Mouse (Mus musculus) kidney, embryonic 16.5 days (tissue): Measurements from ENCODE around the gene Nrsn1. TPM values are rescaled to one million over a fixed set of nuclear protein-coding genes. Genes with fewer than 3 reads are reported as not detected.

Source experiments
- ATAC-seq: fragments of 200-750 bp; cut with Nextera tagmentation; 2 replicates; pipeline ENCODE4 v1.8.0; 2017; ENCODE audit warnings: moderate TSS enrichment; ENCODE audit not compliant: low FRiP score, low TSS enrichment
- H3K27ac ChIP-seq: fragments of 300-500 bp; sonication (generic); 2 replicates; pipeline ENCODE4 v1.5.1; 2014; ENCODE audit warnings: low read length
- H3K27me3 ChIP-seq: fragments of 300-500 bp; sonication (generic); 2 replicates; pipeline ENCODE4 v1.6.1; 2014; ENCODE audit warnings: low read length, control low read depth, mixed read lengths; ENCODE audit not compliant: insufficient read depth
- H3K36me3 ChIP-seq: fragments of 300-500 bp; sonication (generic); 2 replicates; pipeline ENCODE4 v1.6.1; 2014; ENCODE audit warnings: low read length, control low read depth, mixed read lengths; ENCODE audit not compliant: insufficient read depth
- H3K4me1 ChIP-seq: fragments of 300-500 bp; sonication (generic); 2 replicates; pipeline ENCODE4 v1.6.1; 2014; ENCODE audit warnings: low read length, control low read depth, mixed read lengths; ENCODE audit not compliant: insufficient read depth
- H3K4me2 ChIP-seq: fragments of 300-500 bp; sonication (generic); replicated peaks from 2 replicates; pipeline ENCODE4 v1.6.1; 2014; ENCODE audit warnings: low read depth, low read length
- H3K4me3 ChIP-seq: fragments of 300-500 bp; sonication (generic); 2 replicates; pipeline ENCODE4 v1.5.1; 2014; ENCODE audit warnings: mild to moderate bottlenecking, low read length
- H3K9ac ChIP-seq: fragments of 300-500 bp; sonication (generic); replicated peaks from 2 replicates; pipeline ENCODE4 v1.6.1; 2014; ENCODE audit warnings: low read length
- H3K9me3 ChIP-seq: fragments of 300-500 bp; sonication (generic); 2 replicates; pipeline ENCODE4 v1.6.1; 2016; ENCODE audit warnings: low read length, control low read depth
- WGBS: fragments of 180-500 bp; shearing (Covaris S2); extraction: QIAGEN DNeasy Blood & Tissue Kit; methylation state at CpG from one replicate; pipeline ENCODE4 v1.1.7; 2014; 5-methylcytosine and 5-hydroxymethylcytosine counted together
- polyA plus RNA-seq: library from polyadenylated mRNA; unstranded; fragments of >200 nt; fragmentation: Nextera tagmentation; extraction: Ambion mirVana; gene quantifications from 2 replicates; pipeline ENCODE4 v1.2.1, GENCODE M21; 2015

The Nrsn1 gene
- polyA plus RNA-seq, 1 experiment from 2014 or later: 0.85 TPM

DNA sequence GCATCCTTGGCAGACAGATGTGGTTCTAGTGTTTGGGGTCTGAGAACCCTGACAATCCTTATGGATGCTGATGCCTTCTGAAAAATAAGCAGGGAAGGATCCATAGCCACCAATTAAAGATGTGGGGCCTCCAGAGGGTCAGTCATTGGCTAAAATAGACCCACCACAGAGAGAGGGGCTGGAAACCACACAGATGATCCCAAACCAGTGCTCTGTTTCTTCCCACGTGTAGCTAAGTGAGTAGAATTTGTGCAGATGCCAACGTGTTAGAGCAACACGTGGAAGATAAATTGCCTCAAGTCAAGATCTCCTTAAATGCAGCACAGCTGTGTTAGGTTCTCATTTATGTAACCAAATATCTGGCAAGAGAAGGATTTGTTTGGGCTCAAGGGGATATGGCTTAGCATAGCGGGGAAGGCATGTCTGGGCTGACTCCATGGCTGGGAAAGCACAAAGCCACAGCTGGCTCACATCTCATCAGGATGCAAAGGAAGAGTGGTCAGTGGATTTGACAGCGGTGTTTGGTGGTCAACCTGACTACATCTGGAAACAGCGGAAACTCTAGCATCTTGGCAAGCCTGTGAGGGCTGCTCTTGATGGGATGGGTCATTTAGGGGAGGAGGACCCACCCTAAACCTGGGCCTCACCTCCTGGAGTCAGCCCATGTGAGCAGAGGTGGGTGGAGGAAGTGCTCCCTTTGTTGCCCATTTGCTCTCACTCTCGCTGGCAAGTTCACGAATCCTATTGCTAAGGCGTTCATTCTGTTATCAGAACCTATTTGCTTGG lies 15.6 kb downstream of the Nrsn1 start:
- H3K4me2 ChIP-seq: no peak overlapping the region
- no peaks in the 10 kb centered on the region for H3K36me3 ChIP-seq
- no peak overlapping the region for H3K9ac ChIP-seq
- no peaks in the 10 kb centered on the region for H3K9me3 ChIP-seq
- no peak overlapping the region for H3K4me3 ChIP-seq
- ATAC-seq: peak; percentile 69; the same call in 1 of the 2 replicates
- H3K27ac ChIP-seq: no peak overlapping the region
- H3K27me3 ChIP-seq: no peaks in the 10 kb centered on the region
- H3K4me1 ChIP-seq: no peaks in the 10 kb centered on the region
- WGBS: 50% methylated on average over 9 of the region's 9 CpGs

DNA sequence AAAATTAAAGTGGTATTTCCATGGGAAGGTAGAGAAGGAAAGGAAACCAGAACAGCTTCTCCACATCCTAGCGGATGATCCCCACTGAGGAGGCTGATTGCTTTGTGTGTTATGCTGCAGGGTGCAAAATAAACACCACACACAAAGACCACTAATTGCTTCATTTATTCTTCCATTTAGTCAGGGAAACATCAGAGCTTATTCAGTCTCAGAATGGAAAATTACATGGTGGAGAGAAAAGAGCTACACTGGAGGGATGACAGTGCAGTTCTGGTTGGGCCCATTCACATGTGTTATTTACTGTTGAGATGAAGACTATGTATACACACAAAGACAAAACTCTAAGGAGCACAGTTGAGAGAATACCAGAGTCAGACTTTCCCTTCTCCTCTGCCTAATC lies 18.4 kb downstream of the Nrsn1 start:
- no peaks in the 10 kb centered on the region for H3K36me3 ChIP-seq
- H3K9ac ChIP-seq: no peak overlapping the region
- no peaks in the 10 kb centered on the region for H3K27me3 ChIP-seq
- H3K4me1 ChIP-seq: no peaks in the 10 kb centered on the region
- ATAC-seq: no peak
- no peak overlapping the region for H3K4me3 ChIP-seq
- no peaks in the 10 kb centered on the region for H3K9me3 ChIP-seq
- H3K4me2 ChIP-seq: no peak overlapping the region
- WGBS: 93% methylated on average over 1 of the region's 1 CpGs
- no peak overlapping the region for H3K27ac ChIP-seq

DNA sequence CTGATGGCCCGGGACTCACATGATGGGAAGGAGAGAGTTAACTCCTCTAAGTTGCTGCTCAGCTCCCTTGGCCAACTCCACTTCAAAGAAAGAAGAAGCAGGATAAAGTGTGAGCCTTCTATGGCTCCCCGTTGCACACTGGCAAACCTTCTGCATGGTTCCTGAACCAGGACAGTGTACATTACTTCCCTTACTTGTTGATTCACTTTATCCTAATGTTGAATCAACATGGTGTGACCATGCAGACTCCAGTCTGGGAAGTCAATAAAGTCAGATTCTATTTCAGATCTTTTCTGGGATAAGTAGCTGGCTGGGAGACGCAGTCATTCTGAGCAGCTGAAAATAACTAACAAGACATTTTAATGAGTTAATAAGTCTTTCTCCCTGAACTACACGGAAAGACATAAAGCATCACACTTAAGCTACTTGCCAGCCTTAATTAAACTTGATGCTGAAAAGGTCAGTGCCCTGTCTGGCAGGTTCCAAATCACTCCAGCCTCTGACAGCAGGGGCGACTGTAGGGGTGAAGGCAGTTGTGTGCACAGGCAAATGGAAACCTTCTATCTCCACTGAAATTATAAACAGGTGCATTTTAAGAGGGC lies 50.0 kb downstream of the Nrsn1 start:
- WGBS: 23% methylated on average over 5 of the region's 5 CpGs
- ATAC-seq: peak; percentile 94
- H3K27me3 ChIP-seq: no peaks in the 10 kb centered on the region
- H3K27ac ChIP-seq: no peak overlapping the region
- no peaks in the 10 kb centered on the region for H3K36me3 ChIP-seq
- no peaks in the 10 kb centered on the region for H3K9me3 ChIP-seq
- no peak overlapping the region for H3K9ac ChIP-seq
- no peak overlapping the region for H3K4me2 ChIP-seq
- H3K4me3 ChIP-seq: no peak overlapping the region
- H3K4me1 ChIP-seq: 0 out of 2 replicates have a peak, but pooled peaks cover 9% of the 10 kb centered on the region

GRCm38 (mm10) chr13:25218394-25218793 lies 51.9 kb downstream of the Nrsn1 start:
- Histone ChIP-seq H3K27me3 (no peaks in the 10 kb centered on the region), H3K9ac (no peak overlapping the region), H3K27ac (no peak overlapping the region), H3K36me3 (no peaks in the 10 kb centered on the region), H3K4me3 (no peak overlapping the region), H3K4me2 (no peak overlapping the region), H3K9me3 (no peaks in the 10 kb centered on the region), H3K4me1 (0 out of 2 replicates have a peak, but pooled peaks cover 9% of the 10 kb centered on the region)
- WGBS: 91% methylated on average over 1 of the region's 1 CpGs
- ATAC-seq: no peak

DNA sequence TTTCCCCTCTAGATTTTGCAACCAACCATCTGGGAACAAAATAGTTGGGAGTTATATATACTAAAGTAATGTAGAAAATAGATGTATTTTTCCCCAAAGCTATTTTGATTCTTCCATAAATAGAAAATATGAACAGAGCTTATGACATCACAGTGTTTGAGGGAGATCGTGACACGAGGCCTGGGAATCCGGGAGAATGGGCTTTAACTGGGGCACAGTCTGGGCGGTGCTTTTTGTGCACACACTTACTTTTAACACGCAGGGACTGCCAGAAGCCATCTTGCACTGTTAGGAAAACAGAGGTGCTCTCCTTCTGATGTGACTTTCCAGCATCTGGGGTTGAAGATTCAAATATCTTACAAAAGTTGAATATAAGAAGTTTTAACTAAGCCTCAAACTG lies 63.4 kb downstream of the Nrsn1 start:
- ATAC-seq: no peak
- no peak overlapping the region for H3K9ac ChIP-seq
- H3K4me1 ChIP-seq: no peaks in the 10 kb centered on the region
- no peak overlapping the region for H3K27ac ChIP-seq
- H3K4me3 ChIP-seq: no peak overlapping the region
- no peaks in the 10 kb centered on the region for H3K36me3 ChIP-seq
- H3K9me3 ChIP-seq: no peaks in the 10 kb centered on the region
- H3K27me3 ChIP-seq: no peaks in the 10 kb centered on the region
- 82% methylated on average over 5 of the region's 5 CpGs for WGBS
- H3K4me2 ChIP-seq: no peak overlapping the region

Other genes with a start within 250 kb of the Nrsn1 start
- 57.6 and 64.0 TPM in 2 replicates for gene Dcdc2a, start 214.5 kb downstream of the Nrsn1 start, polyA plus RNA-seq